Mouse (Mus musculus) liver, postnatal 0 days (tissue): Measurements from ENCODE around the gene Cpe.

Experiments used
- CTCF ChIP-seq: sonication (generic); IDR thresholded peaks from 2 replicates; pipeline ENCODE4 v1.5.1; 2016; ENCODE audit warnings: antibody characterized with exemption, low read depth
- EP300 ChIP-seq: IDR thresholded peaks from 2 replicates; pipeline ENCODE4 v1.6.1; 2016; ENCODE audit warnings: antibody characterized with exemption, low read depth, mild to moderate bottlenecking

GRCm38 (mm10) chr8:64732596-64732995, 39.7 kb upstream of the Cpe start:
- no peak for TF ChIP-seq CTCF
- no peak for TF ChIP-seq EP300
